Mouse (Mus musculus): ENCODE measurements at regions not wholly inside any gene's neighbourhood (a gene's known extent, or its start where the extent isn't known, plus 50 kb on each side); places are given as distances from the start of the nearest gene placed in this dataset.

DNA sequence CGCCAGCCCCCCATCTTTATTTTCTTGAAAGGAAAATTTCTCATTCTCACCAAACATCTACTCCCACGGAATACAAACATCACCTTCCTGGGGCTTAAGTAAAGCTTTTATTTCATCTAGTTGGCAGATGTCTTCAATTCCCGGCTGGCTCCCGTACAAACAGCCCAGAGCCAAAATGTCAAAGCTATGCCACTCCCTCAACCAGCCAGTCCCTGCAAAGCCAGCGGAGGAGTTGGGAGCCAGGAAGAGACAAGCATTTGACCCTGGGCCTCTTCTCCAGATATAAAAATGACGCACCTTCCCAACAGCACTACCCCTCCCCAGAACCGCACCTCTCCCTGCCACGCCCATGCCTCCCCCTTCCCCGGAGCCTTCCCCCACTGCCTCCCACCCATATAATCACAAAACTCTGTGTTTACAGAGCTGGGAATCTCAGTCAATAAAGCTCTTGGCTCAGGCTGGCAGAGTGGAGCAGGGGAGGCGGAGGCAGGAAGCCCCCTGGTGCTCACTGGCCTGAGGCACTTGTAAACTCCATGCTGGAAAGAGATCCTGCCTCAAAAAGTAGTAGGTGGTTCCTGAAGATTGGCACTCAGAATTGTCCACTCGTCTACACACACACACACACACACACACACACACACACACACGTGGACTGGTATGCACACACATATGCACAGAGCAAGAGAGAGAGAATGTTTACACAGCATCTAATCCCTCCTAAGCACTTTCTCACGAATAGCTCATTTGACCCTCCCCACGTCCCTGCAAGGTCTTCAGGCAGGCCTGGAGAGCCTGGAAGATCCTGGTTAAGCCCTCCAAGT, 60.9 kb upstream of the Foxk1 start:
- Histone ChIP-seq H3K36me3 (ENCODE audit: control insufficient read depth, insufficient read depth, low read length) (no peaks in the 10 kb centered on the region), H3K27me3 (ENCODE audit: control insufficient read depth, insufficient read depth, low read length) (no peaks in the 10 kb centered on the region), H3K79me2 (ENCODE audit: control insufficient read depth, insufficient read depth, low read length) (no peaks in the 10 kb centered on the region), H3K27ac (replicated peaks; ENCODE audit: insufficient read depth, low read depth, low read length) (no peak overlapping the region), H3K4me1 (ENCODE audit: control insufficient read depth, insufficient read depth, low read length) (no peaks in the 10 kb centered on the region), H3K9ac (ENCODE audit: low read depth, low read length) (no peak overlapping the region), H3K4me3 (ENCODE audit: insufficient read depth, low read depth, low read length) (no peak overlapping the region)
- TF ChIP-seq CTCF (IDR thresholded peaks at IDR 0.05; ENCODE audit: low read depth, low read length) = no peak
- no peak for TF ChIP-seq POLR2A (IDR thresholded peaks at IDR 0.05; ENCODE audit: extremely low read depth, insufficient read depth, low read length)
- 42% methylated on average over 14 of the region's 14 CpGs for WGBS
- no peak for DNase-seq (ENCODE audit: extremely low read depth, low read depth, low spot score)

DNA sequence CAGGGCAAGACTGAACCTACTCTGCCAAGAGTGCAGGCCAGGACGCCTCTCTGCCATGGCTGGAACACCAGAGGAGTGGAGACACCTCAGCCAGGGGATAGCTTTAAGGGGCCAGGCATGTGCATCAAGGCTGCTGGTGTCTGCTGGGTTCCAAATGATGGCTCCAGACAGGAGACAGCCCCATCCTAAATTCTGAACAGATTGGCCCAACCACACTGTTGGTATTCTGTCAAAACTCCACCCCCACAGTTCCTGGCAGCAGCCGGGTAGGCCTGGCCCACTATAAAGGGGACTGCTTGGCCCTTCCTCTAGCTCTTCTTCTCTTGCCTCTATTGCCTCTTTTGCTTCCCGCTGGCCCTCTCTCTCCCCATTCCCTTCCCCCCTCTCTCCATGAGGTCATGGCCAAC, 60.3 kb upstream of the Foxk1 start:
- 58% methylated on average over 3 of the region's 3 CpGs for WGBS
- no peaks in the 10 kb centered on the region for H3K36me3 ChIP-seq (ENCODE audit: control insufficient read depth, insufficient read depth, low read length)
- no peak for DNase-seq (ENCODE audit: extremely low read depth, low read depth, low spot score)
- H3K4me3 ChIP-seq (ENCODE audit: insufficient read depth, low read depth, low read length) = no peak overlapping the region
- TF ChIP-seq CTCF (IDR thresholded peaks at IDR 0.05; ENCODE audit: low read depth, low read length) = no peak
- TF ChIP-seq POLR2A (IDR thresholded peaks at IDR 0.05; ENCODE audit: extremely low read depth, insufficient read depth, low read length) = no peak
- no peaks in the 10 kb centered on the region for H3K4me1 ChIP-seq (ENCODE audit: control insufficient read depth, insufficient read depth, low read length)
- no peaks in the 10 kb centered on the region for H3K27me3 ChIP-seq (ENCODE audit: control insufficient read depth, insufficient read depth, low read length)
- no peak overlapping the region for H3K9ac ChIP-seq (ENCODE audit: low read depth, low read length)
- H3K79me2 ChIP-seq (ENCODE audit: control insufficient read depth, insufficient read depth, low read length) = no peaks in the 10 kb centered on the region
- no peak overlapping the region for H3K27ac ChIP-seq (replicated peaks; ENCODE audit: insufficient read depth, low read depth, low read length)

DNA sequence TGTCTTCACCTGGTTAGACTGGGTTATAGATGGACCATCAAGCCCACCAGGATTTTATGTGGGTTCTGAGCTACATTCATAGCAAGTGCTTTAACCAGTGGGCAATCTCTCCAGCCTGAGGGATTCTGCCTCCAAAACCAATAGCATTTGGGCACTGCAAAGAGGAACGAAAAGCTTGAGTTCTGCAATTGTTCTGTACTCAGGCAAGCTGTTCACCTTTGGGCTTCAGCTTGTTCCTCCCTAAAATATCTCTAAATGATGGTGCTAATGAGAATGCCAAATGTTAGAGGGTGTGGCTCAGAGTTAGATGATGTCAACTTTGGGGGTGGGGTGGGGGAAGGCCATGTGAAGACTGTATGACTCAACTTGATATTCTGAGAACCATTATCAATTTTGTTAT, 54.8 kb upstream of the Foxk1 start:
- WGBS = 91% methylated on average over 1 of the region's 1 CpGs
- Histone ChIP-seq H3K27ac (replicated peaks; ENCODE audit: insufficient read depth, low read depth, low read length) (no peak overlapping the region), H3K9ac (ENCODE audit: low read depth, low read length) (no peak overlapping the region), H3K79me2 (ENCODE audit: control insufficient read depth, insufficient read depth, low read length) (no peaks in the 10 kb centered on the region), H3K27me3 (ENCODE audit: control insufficient read depth, insufficient read depth, low read length) (no peaks in the 10 kb centered on the region; the same call in 1 of the 2 replicates), H3K36me3 (ENCODE audit: control insufficient read depth, insufficient read depth, low read length) (no peaks in the 10 kb centered on the region), H3K4me3 (ENCODE audit: insufficient read depth, low read depth, low read length) (no peak overlapping the region), H3K4me1 (ENCODE audit: control insufficient read depth, insufficient read depth, low read length) (no peaks in the 10 kb centered on the region)
- TF ChIP-seq POLR2A (IDR thresholded peaks at IDR 0.05; ENCODE audit: extremely low read depth, insufficient read depth, low read length) (no peak), CTCF (IDR thresholded peaks at IDR 0.05; ENCODE audit: low read depth, low read length) (no peak)
- DNase-seq (ENCODE audit: extremely low read depth, low read depth, low spot score) = no peak

DNA sequence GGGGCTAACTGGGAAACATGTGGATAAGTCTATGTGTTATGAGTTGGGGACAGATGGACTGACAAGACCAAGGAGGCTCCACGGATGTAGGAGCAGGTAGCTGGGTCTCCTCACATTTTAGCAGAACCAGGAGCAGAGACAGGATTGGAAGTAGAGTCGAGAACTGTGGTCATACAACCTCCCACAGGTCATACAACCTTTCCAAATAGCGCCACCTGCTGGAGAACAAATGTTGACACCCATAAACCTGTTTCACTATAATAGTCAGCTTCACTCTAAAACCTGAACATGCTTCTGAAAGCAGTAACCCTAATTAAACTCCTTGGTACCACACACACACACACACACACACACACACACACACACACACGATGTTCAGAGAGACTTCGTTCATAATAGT, 50.7 kb upstream of the Foxk1 start:
- 45% methylated on average over 5 of the region's 5 CpGs for WGBS
- H3K4me1 ChIP-seq (ENCODE audit: control insufficient read depth, insufficient read depth, low read length) = no peaks in the 10 kb centered on the region
- H3K9ac ChIP-seq (ENCODE audit: low read depth, low read length) = no peak overlapping the region
- no peak overlapping the region for H3K4me3 ChIP-seq (ENCODE audit: insufficient read depth, low read depth, low read length)
- DNase-seq (ENCODE audit: extremely low read depth, low read depth, low spot score) = peak; percentile 18
- no peaks in the 10 kb centered on the region; the same call in 1 of the 2 replicates for H3K27me3 ChIP-seq (ENCODE audit: control insufficient read depth, insufficient read depth, low read length)
- TF ChIP-seq CTCF (IDR thresholded peaks at IDR 0.05; ENCODE audit: low read depth, low read length) = no peak
- no peak for TF ChIP-seq POLR2A (IDR thresholded peaks at IDR 0.05; ENCODE audit: extremely low read depth, insufficient read depth, low read length)
- no peaks in the 10 kb centered on the region for H3K36me3 ChIP-seq (ENCODE audit: control insufficient read depth, insufficient read depth, low read length)
- H3K79me2 ChIP-seq (ENCODE audit: control insufficient read depth, insufficient read depth, low read length) = no peaks in the 10 kb centered on the region
- no peak overlapping the region for H3K27ac ChIP-seq (replicated peaks; ENCODE audit: insufficient read depth, low read depth, low read length)

All from liver, adult 2 months (tissue).